Mouse (Mus musculus) stomach, postnatal 0 days (tissue): ENCODE results near the gene Pdgfa.

Experiments used
- CTCF ChIP-seq: IDR thresholded peaks from 2 replicates; pipeline ENCODE4 v1.5.1; 2016; ENCODE audit warnings: antibody characterized with exemption, low read depth, mild to moderate bottlenecking, moderate library complexity
- EP300 ChIP-seq: optimal IDR thresholded peaks from 2 replicates; pipeline ENCODE3; 2016; ENCODE audit warnings: antibody characterized with exemption

GRCm38 (mm10) chr5:138977759-138978158 is 19.4 kb downstream of the Pdgfa start:
- no peak for TF ChIP-seq CTCF
- no peak for TF ChIP-seq EP300
